Mouse (Mus musculus) intestine, embryonic 16.5 days (tissue): ENCODE measurements at regions not wholly inside any gene's neighbourhood (a gene's known extent, or its start where the extent isn't known, plus 50 kb on each side); places are given as distances from the start of the nearest gene placed in this dataset.
A peak's percentile ranks its signal among the peaks of the same experiment; 100 is the strongest.

Experiments used
- ATAC-seq: fragments of 200-750 bp; cut with Nextera tagmentation; 2 replicates; pipeline ENCODE4 v1.8.0; 2017; ENCODE audit warnings: moderate TSS enrichment, moderate library complexity
- H3K27ac ChIP-seq: fragments of 300-500 bp; sonication (generic); 2 replicates; pipeline ENCODE4 v1.5.1; 2014; ENCODE audit warnings: mild to moderate bottlenecking, low read length
- H3K27me3 ChIP-seq: fragments of 300-500 bp; sonication (generic); replicated peaks from 2 replicates; pipeline ENCODE4 v1.6.1; 2014; ENCODE audit warnings: low read length, control low read depth, mixed read lengths; ENCODE audit not compliant: control insufficient read depth, insufficient read depth
- H3K36me3 ChIP-seq: fragments of 300-500 bp; sonication (generic); 2 replicates; pipeline ENCODE4 v1.6.1; 2014; ENCODE audit warnings: low read length, control low read depth; ENCODE audit not compliant: control insufficient read depth, insufficient read depth
- H3K4me1 ChIP-seq: fragments of 300-500 bp; sonication (generic); 2 replicates; pipeline ENCODE4 v1.6.1; 2014; ENCODE audit warnings: low read length, control low read depth, mixed read lengths; ENCODE audit not compliant: control insufficient read depth, insufficient read depth
- H3K4me2 ChIP-seq: fragments of 300-500 bp; sonication (generic); 2 replicates; pipeline ENCODE4 v1.6.1; 2014; ENCODE audit warnings: low read depth, low read length, control low read depth
- H3K4me3 ChIP-seq: fragments of 300-500 bp; sonication (generic); 2 replicates; pipeline ENCODE4 v1.5.1; 2014; ENCODE audit warnings: mild to moderate bottlenecking, low read length
- H3K9ac ChIP-seq: fragments of 300-500 bp; sonication (generic); 2 replicates; pipeline ENCODE4 v1.6.1; 2014; ENCODE audit warnings: low read depth, low read length
- H3K9me3 ChIP-seq: fragments of 300-500 bp; sonication (generic); 2 replicates; pipeline ENCODE4 v1.6.1; 2016; ENCODE audit warnings: low read length, control low read depth; ENCODE audit not compliant: control insufficient read depth
- WGBS: fragments of 180-500 bp; shearing (Covaris S2); extraction: QIAGEN DNeasy Blood & Tissue Kit; methylation state at CpG from one replicate; pipeline ENCODE4 v1.1.7; 2014; 5-methylcytosine and 5-hydroxymethylcytosine counted together

GRCm38 (mm10) chr3:19904446-19905275, 52.2 kb upstream of the Cp start:
- Histone ChIP-seq H3K4me3 (no peak overlapping the region), H3K4me2 (no peak overlapping the region), H3K9me3 (no peaks in the 10 kb centered on the region), H3K27ac (no peak overlapping the region), H3K36me3 (no peaks in the 10 kb centered on the region), H3K9ac (no peak overlapping the region), H3K27me3 (no peaks in the 10 kb centered on the region), H3K4me1 (no peaks in the 10 kb centered on the region)
- peak; percentile 82 for ATAC-seq
- 23% methylated on average over 5 of the region's 5 CpGs for WGBS
